Mouse (Mus musculus): Measurements from ENCODE around the gene Pcsk5. TPM values are rescaled to one million over a fixed set of nuclear protein-coding genes. Genes with fewer than 3 reads are reported as not detected.

The Pcsk5 gene
- polyA plus RNA-seq, 2 experiments = 17.4 to 21.7 TPM

DNA sequence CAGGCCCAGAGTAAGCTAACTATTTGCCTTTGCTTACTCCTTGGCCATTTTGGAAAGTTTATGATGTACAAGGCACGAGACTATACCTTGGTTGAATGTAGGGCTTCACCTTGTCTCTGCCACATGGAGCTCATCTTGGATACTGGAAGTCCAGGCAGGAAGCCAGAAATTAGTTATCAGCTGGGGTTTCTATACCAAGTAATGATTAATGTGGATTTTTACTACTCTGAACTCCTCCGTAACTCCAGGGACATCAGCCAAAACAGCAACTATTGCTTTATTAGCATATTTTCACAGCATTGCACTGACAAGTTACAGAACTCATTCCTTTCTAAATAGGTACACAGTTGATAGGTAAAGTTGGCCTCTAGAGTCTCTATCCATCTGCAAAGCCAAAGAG is 54.2 kb downstream of the Pcsk5 start:
- Histone ChIP-seq H3K9ac (ENCODE audit: low read depth, low read length, severe bottlenecking) (no peak overlapping the region), H3K36me3 (ENCODE audit: control insufficient read depth, insufficient read depth, low read length) (no peaks in the 10 kb centered on the region), H3K27ac (replicated peaks; ENCODE audit: low read depth, low read length) (no peak overlapping the region), H3K27me3 (ENCODE audit: control insufficient read depth, insufficient read depth, low read length) (no peaks in the 10 kb centered on the region), H3K4me2 (replicated peaks; ENCODE audit: low read depth, low read length, severe bottlenecking) (no peak overlapping the region), H3K4me3 (replicated peaks; ENCODE audit: low read length) (no peak overlapping the region), H3K4me1 (ENCODE audit: control insufficient read depth, insufficient read depth, low read length) (no peaks in the 10 kb centered on the region), H3K9me3 (ENCODE audit: control insufficient read depth, low read length) (no peaks in the 10 kb centered on the region)
- TF ChIP-seq POLR2A (IDR thresholded peaks at IDR 0.05; ENCODE audit: borderline replicate concordance, extremely low read depth, insufficient read depth, insufficient read length) = no peak
- ATAC-seq (ENCODE audit: low FRiP score, low read depth) (no peak), DNase-seq (ENCODE audit: low spot score) (no peak)
- 62% methylated on average over 2 of the region's 2 CpGs for WGBS

DNA sequence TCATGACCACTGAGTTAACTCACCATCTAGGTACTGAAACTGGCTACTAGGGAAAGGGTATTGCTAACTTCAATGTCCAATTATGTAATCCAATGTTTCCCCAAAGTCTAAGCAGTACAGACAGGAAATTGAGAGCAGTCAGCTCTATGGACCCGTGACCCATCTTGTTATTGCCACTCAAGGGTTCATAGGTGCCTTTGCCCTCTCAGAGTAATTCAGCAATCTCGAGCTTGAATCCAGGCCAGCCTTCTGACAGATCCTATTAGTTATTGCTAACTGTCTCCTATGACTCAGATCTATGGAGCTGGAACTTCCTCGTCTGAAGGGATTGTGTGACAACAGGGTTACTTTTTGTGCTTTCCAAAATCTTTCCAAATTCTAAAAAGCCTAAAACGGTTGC is 56.1 kb downstream of the Pcsk5 start:
- DNase-seq (ENCODE audit: low spot score) (no peak), ATAC-seq (ENCODE audit: low FRiP score, low read depth) (no peak)
- H3K4me2 ChIP-seq (replicated peaks; ENCODE audit: low read depth, low read length, severe bottlenecking) = no peak overlapping the region
- H3K27me3 ChIP-seq (ENCODE audit: control insufficient read depth, insufficient read depth, low read length) = no peaks in the 10 kb centered on the region
- H3K4me3 ChIP-seq (replicated peaks; ENCODE audit: low read length) = no peak overlapping the region
- H3K36me3 ChIP-seq (ENCODE audit: control insufficient read depth, insufficient read depth, low read length) = no peaks in the 10 kb centered on the region
- H3K27ac ChIP-seq (replicated peaks; ENCODE audit: low read depth, low read length) = no peak overlapping the region
- H3K9me3 ChIP-seq (ENCODE audit: control insufficient read depth, low read length) = no peaks in the 10 kb centered on the region
- H3K4me1 ChIP-seq (ENCODE audit: control insufficient read depth, insufficient read depth, low read length) = no peaks in the 10 kb centered on the region
- no peak for TF ChIP-seq POLR2A (IDR thresholded peaks at IDR 0.05; ENCODE audit: borderline replicate concordance, extremely low read depth, insufficient read depth, insufficient read length)
- 75% methylated on average over 4 of the region's 4 CpGs for WGBS
- H3K9ac ChIP-seq (ENCODE audit: low read depth, low read length, severe bottlenecking) = no peak overlapping the region

DNA sequence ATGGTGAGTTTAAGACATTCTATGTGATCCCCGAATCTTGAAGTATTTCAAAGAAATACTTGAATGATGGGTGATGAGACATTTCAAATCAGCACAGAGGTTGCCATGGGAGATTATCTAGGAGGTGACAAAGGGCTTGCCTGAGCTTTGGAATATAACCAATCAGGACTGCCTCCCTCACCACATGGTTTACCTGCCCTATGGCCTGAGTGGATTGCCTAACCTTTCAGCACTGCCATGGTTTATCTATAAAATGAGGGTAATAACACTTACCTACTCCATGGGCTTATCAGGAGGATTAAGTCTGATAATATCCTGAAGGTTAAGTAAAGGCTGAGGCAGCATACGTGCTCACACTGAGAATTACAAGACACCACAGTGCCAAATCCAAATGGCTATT is 61.5 kb downstream of the Pcsk5 start:
- ATAC-seq (ENCODE audit: low FRiP score, low read depth) = no peak
- TF ChIP-seq POLR2A (IDR thresholded peaks at IDR 0.05; ENCODE audit: borderline replicate concordance, extremely low read depth, insufficient read depth, insufficient read length) = no peak

DNA sequence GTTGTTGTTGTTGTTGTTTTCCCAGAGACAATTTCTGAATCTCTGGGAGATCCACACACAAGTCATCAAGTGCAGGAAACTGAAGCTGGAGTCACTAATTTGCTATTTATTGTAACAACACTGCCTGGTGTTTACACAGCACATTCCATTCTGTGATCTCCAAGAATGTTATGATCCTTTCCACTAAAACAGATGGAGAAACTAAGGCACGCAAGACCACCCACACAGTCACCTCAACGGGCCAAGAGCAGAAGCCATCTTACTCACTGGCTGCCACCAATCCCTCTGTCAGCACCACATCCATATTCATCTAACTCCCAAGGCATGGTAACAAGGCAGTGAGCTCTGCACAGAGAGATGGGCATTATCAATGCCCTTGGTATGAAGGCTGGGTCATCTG is 62.3 kb downstream of the Pcsk5 start:
- DNase-seq (ENCODE audit: low spot score) (no peak), ATAC-seq (ENCODE audit: low FRiP score, low read depth) (no peak)
- H3K27ac ChIP-seq (replicated peaks; ENCODE audit: low read depth, low read length) = no peak overlapping the region
- no peaks in the 10 kb centered on the region for H3K4me1 ChIP-seq (ENCODE audit: control insufficient read depth, insufficient read depth, low read length)
- 41% methylated on average over 2 of the region's 2 CpGs for WGBS
- H3K27me3 ChIP-seq (ENCODE audit: control insufficient read depth, insufficient read depth, low read length) = no peaks in the 10 kb centered on the region
- no peak overlapping the region for H3K9ac ChIP-seq (ENCODE audit: low read depth, low read length, severe bottlenecking)
- no peak overlapping the region for H3K4me3 ChIP-seq (replicated peaks; ENCODE audit: low read length)
- no peak for TF ChIP-seq POLR2A (IDR thresholded peaks at IDR 0.05; ENCODE audit: borderline replicate concordance, extremely low read depth, insufficient read depth, insufficient read length)
- no peaks in the 10 kb centered on the region for H3K36me3 ChIP-seq (ENCODE audit: control insufficient read depth, insufficient read depth, low read length)
- no peaks in the 10 kb centered on the region for H3K9me3 ChIP-seq (ENCODE audit: control insufficient read depth, low read length)
- no peak overlapping the region for H3K4me2 ChIP-seq (replicated peaks; ENCODE audit: low read depth, low read length, severe bottlenecking)

More for the DNA sequence above, 61.5 kb downstream of the Pcsk5 start:
- WGBS = 70% methylated on average over 2 of the region's 2 CpGs
- no peak overlapping the region for H3K27ac ChIP-seq (replicated peaks; ENCODE audit: low read depth, low read length)
- no peak for DNase-seq (ENCODE audit: low spot score)
- no peaks in the 10 kb centered on the region for H3K27me3 ChIP-seq (ENCODE audit: control insufficient read depth, insufficient read depth, low read length)
- no peak overlapping the region for H3K4me3 ChIP-seq (replicated peaks; ENCODE audit: low read length)
- H3K36me3 ChIP-seq (ENCODE audit: control insufficient read depth, insufficient read depth, low read length) = no peaks in the 10 kb centered on the region
- H3K4me2 ChIP-seq (replicated peaks; ENCODE audit: low read depth, low read length, severe bottlenecking) = no peak overlapping the region
- H3K9ac ChIP-seq (ENCODE audit: low read depth, low read length, severe bottlenecking) = no peak overlapping the region
- H3K9me3 ChIP-seq (ENCODE audit: control insufficient read depth, low read length) = no peaks in the 10 kb centered on the region
- H3K4me1 ChIP-seq (ENCODE audit: control insufficient read depth, insufficient read depth, low read length) = no peaks in the 10 kb centered on the region

DNA sequence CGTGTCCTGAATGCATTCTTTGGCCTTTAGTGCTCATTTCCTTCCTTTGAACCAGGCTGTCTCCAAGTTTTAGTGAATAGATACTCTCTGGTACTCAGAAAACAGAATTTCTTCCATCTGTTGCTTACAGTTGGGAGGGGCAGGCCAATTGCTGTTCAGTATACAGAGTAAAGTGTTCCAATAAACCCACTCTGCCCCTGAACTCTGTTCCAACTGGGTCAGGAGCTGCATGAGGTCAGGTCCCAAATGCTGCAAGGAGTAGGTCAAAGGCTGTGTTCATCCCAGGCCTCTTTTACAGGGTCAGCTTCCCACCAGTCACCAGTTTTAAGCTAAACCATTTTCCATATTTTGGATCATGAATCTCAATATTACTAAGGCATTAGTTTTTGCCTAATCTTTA is 63.4 kb downstream of the Pcsk5 start:
- Histone ChIP-seq H3K9ac (ENCODE audit: low read depth, low read length, severe bottlenecking) (no peak overlapping the region), H3K9me3 (ENCODE audit: control insufficient read depth, low read length) (no peaks in the 10 kb centered on the region), H3K36me3 (ENCODE audit: control insufficient read depth, insufficient read depth, low read length) (no peaks in the 10 kb centered on the region), H3K4me1 (ENCODE audit: control insufficient read depth, insufficient read depth, low read length) (no peaks in the 10 kb centered on the region), H3K27ac (replicated peaks; ENCODE audit: low read depth, low read length) (no peak overlapping the region), H3K4me2 (replicated peaks; ENCODE audit: low read depth, low read length, severe bottlenecking) (no peak overlapping the region), H3K4me3 (replicated peaks; ENCODE audit: low read length) (no peak overlapping the region), H3K27me3 (ENCODE audit: control insufficient read depth, insufficient read depth, low read length) (no peaks in the 10 kb centered on the region)
- 64% methylated on average over 1 of the region's 1 CpGs for WGBS
- no peak for ATAC-seq (ENCODE audit: low FRiP score, low read depth)
- DNase-seq (ENCODE audit: low spot score) = no peak
- no peak for TF ChIP-seq POLR2A (IDR thresholded peaks at IDR 0.05; ENCODE audit: borderline replicate concordance, extremely low read depth, insufficient read depth, insufficient read length)
